Mouse (Mus musculus): ENCODE results near the gene Syn3. TPM values are rescaled to one million over a fixed set of nuclear protein-coding genes. Genes with fewer than 3 reads are reported as not detected.
"Not testable (repeated sequence)": the region's sequence is repeated elsewhere in the genome, so short reads cannot be mapped to it uniquely, and the experiment has no call there.

The Syn3 gene
- polyA plus RNA-seq, 1 experiment from 2014 or later = 0.20 TPM

DNA sequence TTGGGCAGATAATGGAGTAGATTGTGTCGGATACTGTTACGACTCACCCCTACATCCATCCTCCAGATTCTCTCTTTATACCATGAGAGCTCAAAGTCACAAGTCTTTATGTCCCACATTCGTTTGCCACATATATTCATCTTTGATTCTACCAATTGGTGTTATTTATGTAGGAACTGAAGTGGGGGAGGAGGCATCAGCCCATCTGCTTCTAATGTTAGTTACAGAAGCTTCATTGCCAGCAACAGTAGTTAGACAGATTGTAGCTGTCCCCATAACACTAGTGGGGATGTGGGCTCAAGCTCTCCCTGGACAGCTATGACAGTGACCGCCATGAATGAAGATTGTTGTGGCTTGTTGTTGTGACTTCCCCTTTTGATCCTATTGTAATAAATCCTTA is 59.1 kb downstream of the Syn3 start:
- Histone ChIP-seq H3K36me3 (replicated peaks) (no peaks in the 10 kb centered on the region), H3K4me3 (replicated peaks) (no peak overlapping the region), H3K9me3 (replicated peaks) (no peaks in the 10 kb centered on the region), H3K4me1 (replicated peaks) (no peaks in the 10 kb centered on the region), H3K27ac (replicated peaks) (no peak overlapping the region), H3K27me3 (no peaks in the 10 kb centered on the region), H3K9ac (no peak overlapping the region), H3K4me2 (no peak overlapping the region)
- ATAC-seq (ENCODE audit: insufficient read depth) = no peak
- 68% methylated on average over 4 of the region's 4 CpGs for WGBS (ENCODE audit: insufficient replicate concordance)

DNA sequence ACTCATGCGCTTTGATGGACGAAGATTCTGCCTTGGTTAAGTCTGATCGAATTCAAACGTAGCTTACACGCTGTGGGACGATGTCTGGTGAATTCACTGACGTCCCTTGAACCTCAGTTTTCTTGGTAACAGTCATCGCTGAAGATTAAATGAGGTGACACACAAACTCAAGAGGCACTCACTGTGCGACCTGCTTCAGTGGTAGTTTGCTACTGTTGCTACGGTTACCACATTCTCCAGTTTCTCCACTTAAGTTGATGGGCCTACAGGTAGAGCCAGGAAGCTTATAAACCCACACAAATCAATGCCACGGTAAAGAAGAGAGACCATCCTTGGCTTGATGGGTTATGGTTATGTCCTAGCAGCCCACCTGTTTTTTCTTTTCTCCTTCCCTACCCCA is 61.4 kb downstream of the Syn3 start:
- 77% methylated on average over 11 of the region's 11 CpGs for WGBS (ENCODE audit: insufficient replicate concordance)

DNA sequence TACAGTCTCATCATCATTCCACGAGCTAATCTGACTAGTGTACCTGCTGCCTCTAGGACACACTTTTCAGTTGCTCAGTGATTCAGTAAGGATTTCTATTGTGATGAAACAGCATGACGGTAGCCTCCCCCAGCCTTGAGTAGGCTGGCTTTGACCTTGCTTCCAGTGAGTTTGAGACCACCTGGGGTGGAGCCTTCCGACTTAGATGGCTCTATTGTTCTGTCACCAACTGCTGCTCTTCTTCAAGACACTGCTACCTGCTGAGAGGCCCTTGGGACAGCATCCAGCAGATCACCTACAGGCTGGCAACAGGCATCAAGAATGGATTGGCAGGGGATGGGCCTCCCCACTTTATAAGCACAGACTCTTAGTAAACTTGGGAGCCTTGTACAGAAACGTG is 63.7 kb downstream of the Syn3 start:
- ATAC-seq (ENCODE audit: insufficient read depth); H3K9ac ChIP-seq; H3K4me2 ChIP-seq; H3K4me1 ChIP-seq (replicated peaks); H3K9me3 ChIP-seq (replicated peaks); H3K36me3 ChIP-seq (replicated peaks); H3K4me3 ChIP-seq (replicated peaks); H3K27me3 ChIP-seq; H3K27ac ChIP-seq (replicated peaks): not testable (repeated sequence)
- 50% methylated on average over 4 of the region's 4 CpGs for WGBS (ENCODE audit: insufficient replicate concordance)

More for the DNA sequence above, 61.4 kb downstream of the Syn3 start:
- Histone ChIP-seq H3K27ac (replicated peaks) (no peak overlapping the region), H3K4me3 (replicated peaks) (no peak overlapping the region), H3K27me3 (no peaks in the 10 kb centered on the region), H3K9me3 (replicated peaks) (no peaks in the 10 kb centered on the region), H3K4me1 (replicated peaks) (no peaks in the 10 kb centered on the region), H3K36me3 (replicated peaks) (no peaks in the 10 kb centered on the region), H3K4me2 (no peak overlapping the region), H3K9ac (no peak overlapping the region)
- no peak for ATAC-seq (ENCODE audit: insufficient read depth)

- Histone ChIP-seq H3K4me1 (replicated peaks) (no peaks in the 10 kb centered on the region), H3K9me3 (replicated peaks) (no peaks in the 10 kb centered on the region), H3K36me3 (replicated peaks) (no peaks in the 10 kb centered on the region), H3K27me3 (no peaks in the 10 kb centered on the region), H3K9ac (no peak overlapping the region), H3K4me3 (replicated peaks) (no peak overlapping the region), H3K27ac (replicated peaks) (no peak overlapping the region), H3K4me2 (no peak overlapping the region)
- WGBS (ENCODE audit: insufficient replicate concordance) = 57% methylated on average over 3 of the region's 3 CpGs
- no peak for ATAC-seq (ENCODE audit: insufficient read depth)
Observed at GRCm38 (mm10) chr10:86429651-86430050, 69.0 kb downstream of the Syn3 start.

DNA sequence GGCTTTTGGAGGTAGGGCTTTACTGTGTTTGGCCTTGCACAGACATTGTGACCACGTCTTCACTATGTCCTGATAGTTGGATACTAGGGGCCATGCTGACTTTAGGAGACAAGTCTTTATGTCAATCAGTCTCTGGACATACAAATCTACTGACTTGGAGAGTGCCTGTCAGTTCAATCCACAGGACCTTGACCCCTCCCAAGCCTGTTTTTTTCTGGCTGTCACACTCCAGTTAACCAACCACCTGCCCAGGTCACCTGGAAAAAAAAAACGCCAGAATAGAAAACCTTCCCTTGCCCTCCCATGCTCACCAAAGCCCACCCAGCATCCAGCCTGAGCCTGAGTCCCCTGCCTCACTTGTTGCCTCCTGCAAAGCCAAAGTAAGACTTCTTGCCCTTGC is 70.7 kb downstream of the Syn3 start:
- no peak overlapping the region for H3K4me3 ChIP-seq (replicated peaks)
- no peak for ATAC-seq (ENCODE audit: insufficient read depth)
- H3K27ac ChIP-seq (replicated peaks) = no peak overlapping the region
- no peaks in the 10 kb centered on the region for H3K27me3 ChIP-seq
- H3K9me3 ChIP-seq (replicated peaks) = no peaks in the 10 kb centered on the region
- H3K4me1 ChIP-seq (replicated peaks) = no peaks in the 10 kb centered on the region
- no peak overlapping the region for H3K4me2 ChIP-seq
- 32% methylated on average over 2 of the region's 2 CpGs for WGBS (ENCODE audit: insufficient replicate concordance)
- no peak overlapping the region for H3K9ac ChIP-seq
- no peaks in the 10 kb centered on the region for H3K36me3 ChIP-seq (replicated peaks)

- Histone ChIP-seq H3K4me2 (no peak overlapping the region), H3K9me3 (replicated peaks) (no peaks in the 10 kb centered on the region), H3K27ac (replicated peaks) (no peak overlapping the region), H3K27me3 (no peaks in the 10 kb centered on the region), H3K9ac (no peak overlapping the region), H3K4me1 (replicated peaks) (no peaks in the 10 kb centered on the region), H3K4me3 (replicated peaks) (no peak overlapping the region), H3K36me3 (replicated peaks) (no peaks in the 10 kb centered on the region)
- 56% methylated on average over 10 of the region's 10 CpGs for WGBS (ENCODE audit: insufficient replicate concordance)
- ATAC-seq (ENCODE audit: insufficient read depth) = no peak
Observed at GRCm38 (mm10) chr10:86425690-86426530, 72.8 kb downstream of the Syn3 start.

GRCm38 (mm10) chr10:86421731-86422370 is 76.8 kb downstream of the Syn3 start:
- Histone ChIP-seq H3K9ac (no peak overlapping the region), H3K4me1 (replicated peaks) (no peaks in the 10 kb centered on the region), H3K36me3 (replicated peaks) (no peaks in the 10 kb centered on the region), H3K27ac (replicated peaks) (no peak overlapping the region), H3K27me3 (no peaks in the 10 kb centered on the region), H3K4me3 (replicated peaks) (no peak overlapping the region), H3K4me2 (no peak overlapping the region), H3K9me3 (replicated peaks) (no peaks in the 10 kb centered on the region)
- ATAC-seq (ENCODE audit: insufficient read depth) = no peak
- 42% methylated on average over 3 of the region's 3 CpGs for WGBS (ENCODE audit: insufficient replicate concordance)

DNA sequence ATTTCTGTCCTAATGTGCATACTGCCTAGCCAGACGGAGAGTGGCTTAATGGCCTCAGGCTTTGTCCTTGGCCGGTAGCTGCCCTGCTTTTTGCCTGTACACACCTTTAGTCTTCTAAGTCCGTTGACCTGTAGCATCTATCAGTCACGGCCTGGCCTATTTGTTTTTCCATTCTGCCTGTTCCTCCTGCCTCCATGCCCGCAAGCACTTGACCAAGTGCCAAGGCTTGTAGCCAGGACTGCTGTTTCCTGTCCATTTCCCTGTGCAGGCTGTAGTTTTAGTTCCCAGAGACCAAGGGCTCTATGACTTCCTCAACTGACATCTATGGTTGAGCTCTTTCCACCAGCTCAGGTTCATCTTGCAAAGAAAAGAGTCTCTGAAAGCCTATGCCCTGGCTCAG is 79.8 kb downstream of the Syn3 start:
- Histone ChIP-seq H3K4me3 (replicated peaks) (no peak overlapping the region), H3K36me3 (replicated peaks) (no peaks in the 10 kb centered on the region), H3K27ac (replicated peaks) (no peak overlapping the region), H3K4me2 (no peak overlapping the region), H3K4me1 (replicated peaks) (no peaks in the 10 kb centered on the region), H3K27me3 (no peaks in the 10 kb centered on the region), H3K9ac (no peak overlapping the region), H3K9me3 (replicated peaks) (no peaks in the 10 kb centered on the region)
- WGBS (ENCODE audit: insufficient replicate concordance) = 55% methylated on average over 5 of the region's 5 CpGs
- no peak for ATAC-seq (ENCODE audit: insufficient read depth)

GRCm38 (mm10) chr10:86418345-86418744 is 80.4 kb downstream of the Syn3 start:
- Histone ChIP-seq H3K27me3 (no peaks in the 10 kb centered on the region), H3K36me3 (replicated peaks) (no peaks in the 10 kb centered on the region), H3K4me1 (replicated peaks) (no peaks in the 10 kb centered on the region), H3K27ac (replicated peaks) (no peak overlapping the region), H3K4me2 (no peak overlapping the region), H3K9me3 (replicated peaks) (no peaks in the 10 kb centered on the region), H3K9ac (no peak overlapping the region), H3K4me3 (replicated peaks) (no peak overlapping the region)
- no peak for ATAC-seq (ENCODE audit: insufficient read depth)
- WGBS (ENCODE audit: insufficient replicate concordance) = 61% methylated on average over 2 of the region's 2 CpGs

DNA sequence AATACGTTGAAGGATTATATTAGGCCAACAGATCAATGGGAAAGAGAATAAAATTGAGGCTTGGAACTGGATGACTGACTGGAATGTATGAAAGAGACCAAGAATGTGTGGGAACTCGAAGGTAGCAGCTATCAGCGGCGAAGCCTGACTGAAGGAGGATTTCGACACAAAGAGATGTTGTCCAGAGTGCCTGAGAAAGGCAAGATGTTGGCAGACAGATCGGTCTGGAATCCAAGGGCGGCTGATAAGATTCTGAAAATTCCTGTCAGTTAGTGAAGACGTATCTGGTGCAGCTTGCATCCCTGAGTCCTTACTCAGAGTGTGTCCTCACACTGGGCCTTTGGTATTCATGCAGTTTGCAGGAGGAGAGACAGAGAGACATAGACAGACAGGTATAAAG is 81.9 kb downstream of the Syn3 start:
- H3K9ac ChIP-seq = no peak overlapping the region
- no peaks in the 10 kb centered on the region for H3K27me3 ChIP-seq
- no peaks in the 10 kb centered on the region for H3K9me3 ChIP-seq (replicated peaks)
- no peak overlapping the region for H3K4me3 ChIP-seq (replicated peaks)
- no peak overlapping the region for H3K4me2 ChIP-seq
- WGBS (ENCODE audit: insufficient replicate concordance) = 66% methylated on average over 8 of the region's 8 CpGs
- ATAC-seq (ENCODE audit: insufficient read depth) = no peak
- no peaks in the 10 kb centered on the region for H3K4me1 ChIP-seq (replicated peaks)
- no peak overlapping the region for H3K27ac ChIP-seq (replicated peaks)
- no peaks in the 10 kb centered on the region for H3K36me3 ChIP-seq (replicated peaks)

- H3K4me3 ChIP-seq (replicated peaks) = no peak overlapping the region
- ATAC-seq (ENCODE audit: insufficient read depth) = no peak
- no peaks in the 10 kb centered on the region for H3K27me3 ChIP-seq
- no peak overlapping the region for H3K4me2 ChIP-seq
- no peaks in the 10 kb centered on the region for H3K9me3 ChIP-seq (replicated peaks)
- no peaks in the 10 kb centered on the region for H3K36me3 ChIP-seq (replicated peaks)
- H3K27ac ChIP-seq (replicated peaks) = no peak overlapping the region
- WGBS (ENCODE audit: insufficient replicate concordance) = 49% methylated on average over 6 of the region's 6 CpGs
- H3K9ac ChIP-seq = no peak overlapping the region
- no peaks in the 10 kb centered on the region for H3K4me1 ChIP-seq (replicated peaks)
Observed at GRCm38 (mm10) chr10:86410868-86411267, 87.8 kb downstream of the Syn3 start.
